Mouse (Mus musculus) liver, adult (tissue): ENCODE measurements at regions not wholly inside any gene's neighbourhood (a gene's known extent, or its start where the extent isn't known, plus 50 kb on each side); places are given as distances from the start of the nearest gene placed in this dataset.

Source experiments
- GATA4 ChIP-seq: IDR thresholded peaks from 2 replicates; pipeline ENCODE4 v1.6.1; 2014; ENCODE audit warnings: mild to moderate bottlenecking, low read length; ENCODE audit not compliant: insufficient replicate concordance

DNA sequence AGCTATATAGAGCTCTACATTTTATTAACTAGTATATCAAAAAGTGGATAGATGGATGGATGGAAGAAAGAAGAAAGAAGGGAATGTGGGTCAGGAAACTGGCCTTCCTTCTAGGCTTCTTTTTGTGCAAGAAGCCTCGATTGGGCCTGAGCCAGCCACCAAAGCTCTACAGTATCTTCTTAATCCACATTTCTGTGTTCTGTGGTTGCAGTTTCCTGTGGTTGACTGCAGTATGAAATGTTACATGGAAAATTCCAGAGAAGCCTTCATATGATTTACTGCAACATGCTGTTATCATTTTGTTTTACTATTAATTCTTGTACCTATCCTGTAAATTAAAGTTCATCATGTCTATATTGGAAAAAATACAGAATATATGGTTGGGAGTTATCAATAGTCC lies 173.3 kb downstream of the Gm5447 start:
- TF ChIP-seq GATA4, result no peak

- TF ChIP-seq GATA4, result no peak
These were observed 180.1 kb downstream of the Gm5447 start for GRCm38 (mm10) chr13:31154066-31154465.

DNA sequence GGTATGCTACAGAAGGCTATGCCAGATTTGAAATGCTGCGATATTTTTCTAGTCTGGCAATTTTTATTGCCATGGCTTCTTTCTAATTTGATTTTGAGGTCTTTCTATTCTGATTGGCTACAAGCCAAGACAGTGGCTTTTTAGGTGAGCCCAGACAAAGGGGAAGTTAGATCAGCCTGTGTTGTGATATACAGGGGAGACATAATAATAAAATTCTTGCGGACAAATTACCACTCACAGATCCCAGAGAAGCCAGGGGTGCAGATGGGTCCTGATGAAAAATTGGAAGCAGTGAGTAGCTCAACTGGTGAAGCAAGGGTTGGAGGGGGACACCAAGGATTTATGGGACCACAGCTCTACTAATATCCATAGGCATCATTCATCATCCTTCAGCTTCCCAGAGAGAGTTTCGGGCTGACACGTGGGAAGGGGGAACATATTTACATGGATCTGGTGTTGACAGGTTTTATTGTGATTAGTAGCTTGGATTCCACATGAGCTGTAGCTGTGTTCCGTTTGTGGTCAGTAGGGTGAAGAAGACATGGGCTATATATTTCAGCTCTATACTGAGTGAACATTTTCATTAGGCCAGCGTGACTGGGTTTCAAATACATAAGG lies 190.0 kb downstream of the Gm5447 start:
- no peak for TF ChIP-seq GATA4

DNA sequence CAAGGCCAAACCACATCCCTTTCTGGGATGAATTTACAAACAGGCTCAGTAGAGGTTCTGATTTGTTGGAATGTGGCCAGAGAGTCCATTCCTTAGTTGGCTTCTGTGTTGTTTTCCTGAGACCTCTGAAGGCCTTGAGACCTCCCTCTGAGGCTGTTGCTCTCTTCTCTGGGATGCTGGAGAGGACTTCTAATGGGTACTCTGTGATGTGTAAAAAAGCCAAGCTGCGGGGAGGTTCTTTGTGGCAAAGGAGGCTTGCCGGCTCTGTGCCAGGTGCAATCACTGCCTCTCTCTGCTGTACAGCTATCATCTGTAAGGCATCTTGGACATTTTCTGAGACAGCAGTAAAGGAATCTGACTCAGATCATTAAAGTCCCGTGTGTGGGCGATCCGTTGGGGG lies 192.3 kb downstream of the Gm5447 start:
- TF ChIP-seq GATA4, result no peak

GRCm38 (mm10) chr13:31168854-31169253 lies 194.8 kb downstream of the Gm5447 start:
- TF ChIP-seq GATA4, result no peak

GRCm38 (mm10) chr13:31171751-31172150 lies 197.7 kb downstream of the Gm5447 start:
- TF ChIP-seq GATA4, result no peak

GRCm38 (mm10) chr13:31172580-31172979 lies 198.6 kb downstream of the Gm5447 start:
- TF ChIP-seq GATA4, result no peak

GRCm38 (mm10) chr13:31177999-31178783 lies 204.2 kb downstream of the Gm5447 start:
- TF ChIP-seq GATA4, result no peak

- TF ChIP-seq GATA4, result no peak
These were observed 205.0 kb downstream of the Gm5447 start for GRCm38 (mm10) chr13:31178964-31179363.

DNA sequence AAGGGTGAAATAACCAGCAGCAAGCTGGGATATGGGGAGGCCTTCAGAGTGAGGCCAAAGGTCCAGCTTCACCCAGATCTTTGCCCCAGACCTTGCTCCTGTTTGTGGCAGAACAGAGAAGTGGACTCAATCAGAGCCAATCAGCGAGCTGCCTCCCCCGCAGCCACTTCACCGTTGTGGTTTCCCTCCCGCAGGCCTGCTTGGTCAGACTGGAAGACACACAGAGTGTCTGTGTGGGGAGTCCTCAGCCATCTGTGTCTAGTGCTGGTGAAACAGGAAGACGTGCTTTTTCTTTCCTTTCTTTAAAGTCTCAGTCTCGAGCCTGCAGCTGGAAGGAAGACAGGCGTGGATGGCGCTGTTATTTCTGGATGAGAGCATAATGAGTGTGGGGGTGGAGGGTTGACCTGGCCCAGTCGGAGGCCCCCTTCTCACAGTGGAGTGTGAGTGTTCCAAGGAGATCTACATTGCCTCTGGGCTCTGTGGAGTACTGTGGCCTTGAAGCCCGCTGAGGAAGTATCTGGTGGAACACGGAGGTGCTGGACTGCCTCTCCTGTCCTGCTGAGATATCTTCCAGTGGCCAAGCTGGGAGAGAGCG lies 205.5 kb downstream of the Gm5447 start:
- TF ChIP-seq GATA4, result no peak

- no peak for TF ChIP-seq GATA4
These were observed 207.5 kb downstream of the Gm5447 start for GRCm38 (mm10) chr13:31181530-31181929.

DNA sequence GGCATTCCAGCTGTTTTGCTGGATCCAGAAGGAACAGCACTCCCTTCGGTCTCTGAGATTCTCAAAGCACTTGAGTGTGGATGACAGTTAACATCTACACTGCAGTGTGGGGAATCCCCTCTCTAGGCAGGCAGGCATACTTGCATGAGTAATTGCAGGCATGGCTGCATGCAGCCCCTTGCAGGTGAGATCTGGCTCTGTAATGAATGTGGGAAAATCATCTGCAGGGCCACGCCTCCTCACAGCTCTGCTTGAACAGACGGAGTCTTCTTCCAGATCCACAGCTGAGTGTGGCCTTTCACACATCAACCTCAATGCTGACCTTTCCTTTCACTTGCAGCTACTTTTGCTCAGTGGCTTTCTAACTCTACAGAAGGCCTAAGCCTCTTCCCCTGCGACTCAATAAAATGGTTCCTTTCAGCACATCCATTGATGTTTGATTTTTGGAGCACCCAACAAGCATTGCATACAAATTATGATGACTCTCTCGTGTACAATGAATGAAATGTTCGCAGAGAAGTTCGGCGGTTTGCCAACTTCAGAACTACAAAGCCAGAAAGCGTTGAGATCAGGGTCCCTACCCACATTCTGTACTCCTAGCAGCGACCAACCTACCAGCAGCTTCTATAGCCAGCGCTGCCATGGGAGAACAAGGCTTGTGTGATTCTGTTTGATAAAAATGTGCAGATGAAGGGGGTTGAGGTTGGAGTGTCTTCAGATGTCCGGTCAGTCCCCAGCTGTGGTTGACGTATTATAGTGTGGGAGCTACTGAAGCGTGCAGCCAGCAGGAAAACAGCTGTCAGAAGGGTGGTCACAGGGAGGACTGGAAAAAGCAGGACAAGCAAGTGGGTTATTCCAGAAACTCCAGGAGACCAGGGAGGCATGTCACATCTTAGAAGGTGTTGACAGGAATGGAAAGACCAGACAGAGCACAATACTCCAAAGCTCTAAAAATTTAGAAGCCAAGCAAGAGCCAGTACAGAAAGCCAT lies 211.1 kb downstream of the Gm5447 start:
- TF ChIP-seq GATA4, result no peak

- TF ChIP-seq GATA4, result no peak
These were observed 213.0 kb downstream of the Gm5447 start for GRCm38 (mm10) chr13:31186805-31187589.

DNA sequence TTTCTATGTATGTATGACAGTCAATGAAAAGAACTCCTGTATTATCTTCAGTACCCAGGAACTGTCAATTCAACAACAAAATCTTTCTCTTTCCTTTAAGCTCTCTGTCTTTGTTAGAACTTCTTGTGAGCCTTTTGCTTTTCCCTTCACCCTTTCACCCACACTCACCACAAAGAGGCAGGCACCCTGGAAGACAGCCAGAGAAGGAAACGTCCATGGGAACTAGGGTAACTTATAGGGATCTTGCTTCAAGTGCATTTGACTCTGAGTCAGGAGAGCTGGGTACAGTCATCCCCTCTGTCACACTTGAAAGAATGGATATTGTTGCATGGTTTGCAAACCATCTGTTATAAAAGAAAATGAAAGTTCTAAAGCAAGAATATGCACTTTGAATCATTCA lies 215.1 kb downstream of the Gm5447 start:
- TF ChIP-seq GATA4, result no peak

GRCm38 (mm10) chr13:31190036-31190435 lies 216.0 kb downstream of the Gm5447 start:
- no peak for TF ChIP-seq GATA4
